Mouse (Mus musculus) CH12.LX (cell line): ENCODE measurements around the gene Cdk2ap2.

Source experiments
- CTCF ChIP-seq, 2 experiments: IDR thresholded peaks in 1 of 2; conservative IDR thresholded peaks in 1 of 2; 2 replicates each; pipeline ENCODE4 v1.5.1; 2011 to 2012; ENCODE audit warnings: low read depth in 2 of 2, low read length in 2 of 2, improper control_type of control experiment in 1 of 2, inconsistent platforms in 1 of 2, mild to moderate bottlenecking in 1 of 2, moderate library complexity in 1 of 2
- EP300 ChIP-seq: IDR thresholded peaks from 2 replicates; pipeline ENCODE4 v1.6.1; 2011; ENCODE audit warnings: low read length, improper control_type of control experiment
- MAX ChIP-seq: IDR thresholded peaks from 2 replicates; pipeline ENCODE4 v1.6.1; 2011; ENCODE audit warnings: low read length, improper control_type of control experiment
- MAZ ChIP-seq: IDR thresholded peaks from 2 replicates; pipeline ENCODE4 v1.6.1; 2012; ENCODE audit warnings: low read depth, mild to moderate bottlenecking, inconsistent platforms, low read length, improper control_type of control experiment, moderate library complexity
- NELFE ChIP-seq: IDR thresholded peaks from 2 replicates; pipeline ENCODE4 v1.6.1; 2011; ENCODE audit warnings: low read depth, low read length, improper control_type of control experiment
- TBP ChIP-seq: conservative IDR thresholded peaks from 2 replicates; pipeline ENCODE4 v1.6.1; 2011; ENCODE audit warnings: low read depth, low read length, improper control_type of control experiment
- USF1 ChIP-seq: IDR thresholded peaks from 2 replicates; pipeline ENCODE4 v1.6.1; 2014; ENCODE audit warnings: low read depth, mild to moderate bottlenecking, inconsistent platforms, low read length, improper control_type of control experiment

GRCm38 (mm10) chr19:4070756-4071155 is 26.2 kb upstream of the Cdk2ap2 start:
- TF ChIP-seq TBP (no peak), MAX (no peak), EP300 (no peak), CTCF (conservative IDR thresholded peaks at IDR 0.05 in 1 of 2, IDR thresholded peaks at IDR 0.05 in 1 of 2; ENCODE audit: low read depth in 2 of 2, low read length in 2 of 2) (no peak), USF1 (no peak), NELFE (no peak), MAZ (no peak)
